Mouse (Mus musculus): ENCODE data around the gene Per2.

GRCm38 (mm10) chr1:91482616-91483211 is 23.6 kb upstream of the Per2 start:
- TF ChIP-seq CTCF (IDR thresholded peaks at IDR 0.05): no peak
- peak; percentile 40; the same call in 1 of the 2 replicates for TF ChIP-seq EP300 (IDR thresholded peaks at IDR 0.05)
